Mouse (Mus musculus) lung, adult 2 months (tissue): ENCODE measurements around the gene Dynlrb2. TPM values are rescaled to one million over a fixed set of nuclear protein-coding genes. Genes with fewer than 3 reads are reported as not detected.
A peak's percentile ranks its signal among the peaks of the same experiment; 100 is the strongest.

ENCODE experiments used
- DNase-seq: peaks from one replicate; pipeline ENCODE4 v3.0.0; 2022
- H3K4me1 ChIP-seq: fragments of 200-500 bp; 2 replicates; pipeline ENCODE4 v1.6.1; 2011; ENCODE audit warnings: low read length; ENCODE audit not compliant: control insufficient read depth, insufficient read depth
- H3K4me3 ChIP-seq: fragments of 200-500 bp; replicated peaks from 2 replicates; pipeline ENCODE3; 2011; ENCODE audit warnings: low read depth, mild to moderate bottlenecking, control low read depth, low read length; ENCODE audit errors: extremely low read depth
- CTCF ChIP-seq: fragments of 200-500 bp; IDR thresholded peaks from 2 replicates; pipeline ENCODE4 v1.5.1; 2011; ENCODE audit warnings: mild to moderate bottlenecking, low read length, control low read depth; ENCODE audit not compliant: insufficient read depth
- POLR2A ChIP-seq: fragments of 200-500 bp; IDR thresholded peaks from 2 replicates; pipeline ENCODE4 v1.6.1; 2011; ENCODE audit warnings: low read depth, mild to moderate bottlenecking, control low read depth, low read length, borderline replicate concordance; ENCODE audit errors: extremely low read depth
- WGBS: fragments of 180-500 bp; shearing (Covaris S2); methylation state at CpG from one replicate; pipeline ENCODE4 v1.1.7; 2018; 5-methylcytosine and 5-hydroxymethylcytosine counted together
- polyA plus RNA-seq: library from polyadenylated mRNA; depleted of rRNA; stranded (reverse); fragments of >200 nt; gene quantifications from 2 replicates; pipeline ENCODE4 v1.2.3, GENCODE M21; 2012

The Dynlrb2 gene
- polyA plus RNA-seq, 1 experiment, result 69.1 TPM

DNA sequence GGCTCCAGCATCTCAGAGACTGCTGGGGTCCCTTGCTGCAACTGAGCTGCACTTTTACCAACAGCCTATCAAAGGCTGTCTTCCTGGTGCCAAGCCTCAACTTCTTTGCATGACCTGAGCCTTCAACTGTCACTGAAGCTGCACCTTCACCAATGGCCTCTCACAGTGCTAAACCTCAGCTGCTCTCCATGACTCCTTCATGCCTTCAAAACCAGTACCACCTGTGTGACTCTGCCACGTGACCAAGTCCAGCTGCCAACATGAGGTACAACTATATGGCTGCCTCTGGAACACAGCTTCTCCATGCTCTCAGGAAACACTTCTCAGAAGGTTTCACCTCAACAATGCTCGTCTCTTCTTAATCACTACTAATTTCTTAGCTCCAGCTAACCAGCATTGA lies 16.2 kb upstream of the Dynlrb2 start:
- H3K4me1 ChIP-seq, result no peaks in the 10 kb centered on the region
- no peak for DNase-seq
- 85% methylated on average over 2 of the region's 2 CpGs for WGBS
- no peak overlapping the region for H3K4me3 ChIP-seq
- no peak for TF ChIP-seq POLR2A
- TF ChIP-seq CTCF, result no peak

DNA sequence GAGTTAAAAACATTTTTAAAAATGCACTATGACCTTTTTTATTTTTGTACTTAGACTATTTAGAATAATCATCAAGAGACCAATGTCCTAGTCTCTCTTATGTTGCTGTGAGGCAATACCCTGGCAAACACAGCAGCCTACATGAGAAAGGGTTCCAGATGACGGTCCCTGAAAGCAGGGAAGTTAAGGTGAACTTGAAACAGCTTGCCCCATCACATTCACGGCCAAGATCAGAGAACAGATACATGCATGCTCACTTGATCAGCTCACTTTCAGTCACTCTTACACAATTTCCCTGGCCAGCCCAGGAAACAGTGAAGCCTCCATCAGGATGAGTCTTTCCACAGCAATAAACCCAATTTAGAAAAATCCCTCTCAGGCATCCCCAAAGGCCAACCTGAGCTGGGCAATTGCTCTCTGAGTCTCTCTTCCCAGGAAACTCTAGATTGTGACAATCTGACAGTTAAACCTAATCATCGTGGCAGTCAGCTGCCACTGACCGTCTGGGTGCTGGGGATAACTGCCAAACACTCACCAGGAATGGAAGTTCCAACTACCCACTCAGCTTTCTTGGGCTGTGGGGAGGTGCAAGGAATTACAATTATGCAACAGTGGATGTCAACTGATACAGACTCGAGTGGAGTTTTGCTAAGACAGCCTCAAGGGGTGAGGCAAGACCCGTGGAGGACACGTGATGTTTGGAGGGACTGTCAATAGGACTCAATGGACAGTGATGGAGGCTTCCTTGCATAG lies 4.5 kb upstream of the Dynlrb2 start:
- H3K4me3 ChIP-seq, result no peak overlapping the region
- 62% methylated on average over 7 of the region's 7 CpGs for WGBS
- TF ChIP-seq POLR2A (no peak), CTCF (no peak)
- H3K4me1 ChIP-seq, result 0 out of 2 replicates have a peak, but pooled peaks cover 2% of the 10 kb centered on the region
- no peak for DNase-seq

DNA sequence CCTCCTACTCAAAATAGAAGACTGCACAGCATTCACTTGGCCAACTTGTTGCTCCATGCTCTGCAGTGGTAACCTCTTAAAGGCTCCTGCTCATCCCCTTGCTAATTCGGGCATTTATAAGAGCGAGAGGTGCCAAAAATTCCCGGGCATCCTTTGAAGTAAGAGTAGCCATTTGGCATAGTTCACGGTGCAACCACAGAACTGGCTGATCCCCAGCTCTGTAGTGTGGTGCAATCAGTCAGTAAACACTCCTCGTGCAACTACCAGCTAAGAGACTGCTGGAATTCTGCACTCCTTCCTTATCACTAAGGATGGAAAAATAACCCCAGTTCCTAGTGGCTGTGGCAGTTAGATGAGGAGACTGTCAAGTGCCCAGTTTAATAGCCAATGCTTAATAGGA lies 3.9 kb downstream of the Dynlrb2 start:
- H3K4me1 ChIP-seq, result peaks cover 4% of the 10 kb centered on the region; the same call in 1 of the 2 replicates
- H3K4me3 ChIP-seq, result no peak overlapping the region
- WGBS, result 53% methylated on average over 5 of the region's 5 CpGs
- peak; percentile 77 for DNase-seq
- no peak for TF ChIP-seq CTCF
- TF ChIP-seq POLR2A, result no peak

- DNase-seq, result peak; percentile 31
- WGBS, result 49% methylated on average over 3 of the region's 3 CpGs
- Histone ChIP-seq H3K4me3 (no peak overlapping the region), H3K4me1 (peaks cover 4% of the 10 kb centered on the region; the same call in 1 of the 2 replicates)
- TF ChIP-seq POLR2A, result peak; percentile 40; the same call in 1 of the 2 replicates
- TF ChIP-seq CTCF, result no peak
Measured at GRCm38 (mm10) chr8:116509247-116509646, 4.5 kb downstream of the Dynlrb2 start.

- TF ChIP-seq POLR2A (no peak), CTCF (no peak)
- DNase-seq, result no peak
- Histone ChIP-seq H3K4me1 (no peaks in the 10 kb centered on the region), H3K4me3 (no peak overlapping the region)
- WGBS, result 85% methylated on average over 5 of the region's 5 CpGs
Measured at GRCm38 (mm10) chr8:116519676-116520075, 14.9 kb downstream of the Dynlrb2 start.

GRCm38 (mm10) chr8:116521208-116521607 lies 16.4 kb downstream of the Dynlrb2 start:
- TF ChIP-seq POLR2A, result no peak
- no peak for TF ChIP-seq CTCF
- Histone ChIP-seq H3K4me3 (no peak overlapping the region), H3K4me1 (no peaks in the 10 kb centered on the region)
- DNase-seq, result no peak
- 85% methylated on average over 4 of the region's 4 CpGs for WGBS

DNA sequence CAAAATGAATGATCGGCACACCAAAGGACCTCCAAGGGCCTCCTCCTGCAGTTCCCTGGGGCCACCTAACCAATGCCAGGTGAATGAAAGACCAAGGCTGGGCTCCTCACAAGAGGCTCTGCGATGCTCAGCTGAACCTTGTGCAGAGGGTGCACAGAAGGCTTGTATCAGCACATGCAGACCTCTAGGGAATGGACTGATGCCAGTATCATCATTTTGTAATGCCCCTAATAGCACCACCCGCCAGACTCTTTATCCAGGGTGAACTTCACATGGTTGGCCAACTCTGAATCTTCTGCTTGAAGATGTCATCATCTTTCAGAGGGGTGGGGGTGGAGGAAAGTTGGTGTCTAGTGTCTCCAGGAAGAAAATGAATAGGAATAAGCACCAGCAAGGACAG lies 16.9 kb downstream of the Dynlrb2 start:
- DNase-seq, result no peak
- H3K4me1 ChIP-seq, result no peaks in the 10 kb centered on the region
- 75% methylated on average over 3 of the region's 3 CpGs for WGBS
- TF ChIP-seq CTCF (no peak), POLR2A (no peak)
- no peak overlapping the region for H3K4me3 ChIP-seq

DNA sequence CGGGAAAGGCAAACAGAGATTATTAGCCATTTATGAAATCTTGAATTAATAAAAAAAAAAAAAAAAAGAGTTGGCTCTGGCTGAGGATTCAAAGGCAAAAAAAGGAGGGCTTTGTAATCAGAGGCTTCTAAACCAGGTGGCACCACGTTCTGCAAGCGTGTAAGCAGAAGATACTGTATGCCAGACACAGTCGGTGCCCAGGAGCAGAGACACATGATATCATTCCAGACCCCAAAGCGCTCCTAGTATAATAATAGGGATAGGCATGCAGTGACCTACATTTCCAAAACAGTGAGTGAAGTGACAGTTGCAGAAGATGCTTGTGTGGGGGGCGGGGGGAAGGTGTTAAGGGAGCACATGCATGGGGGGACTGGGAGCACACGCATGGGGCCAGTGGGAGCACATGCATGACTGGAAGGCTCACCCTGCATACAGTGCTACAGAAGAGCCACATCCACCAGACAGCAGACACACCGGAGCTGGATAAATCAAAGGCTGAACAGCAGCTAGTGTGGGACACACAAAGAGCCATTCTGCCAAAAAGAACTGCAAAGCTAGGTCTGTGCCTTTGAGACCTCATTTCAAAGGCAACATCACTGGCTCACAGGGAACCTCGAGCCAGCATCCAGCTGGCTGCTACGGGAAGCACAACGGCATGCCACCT lies 17.5 kb downstream of the Dynlrb2 start:
- H3K4me1 ChIP-seq, result no peaks in the 10 kb centered on the region
- no peak for DNase-seq
- WGBS, result 73% methylated on average over 11 of the region's 11 CpGs
- TF ChIP-seq POLR2A (no peak), CTCF (no peak)
- H3K4me3 ChIP-seq, result no peak overlapping the region

DNA sequence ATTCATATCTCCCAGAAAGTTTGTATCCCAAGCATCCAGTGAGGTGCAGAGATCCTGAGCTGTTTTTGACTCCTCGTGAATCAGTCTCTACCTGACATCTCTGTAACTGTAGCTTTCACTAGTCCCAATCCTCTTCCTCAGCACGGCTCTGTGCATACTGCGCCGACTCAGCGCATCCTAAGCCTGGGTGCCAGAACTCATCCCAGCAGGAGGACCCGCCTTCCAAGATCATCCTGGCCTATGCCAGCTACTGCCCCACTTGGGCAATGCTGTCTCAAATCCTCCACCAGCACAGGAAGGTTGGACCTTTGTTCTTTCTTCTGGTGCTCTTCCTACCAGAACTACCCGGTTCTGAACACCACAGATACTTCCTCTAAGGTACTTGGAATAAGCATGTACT lies 20.1 kb downstream of the Dynlrb2 start:
- 82% methylated on average over 7 of the region's 7 CpGs for WGBS
- TF ChIP-seq POLR2A (no peak), CTCF (no peak)
- DNase-seq, result no peak
- Histone ChIP-seq H3K4me3 (no peak overlapping the region), H3K4me1 (no peaks in the 10 kb centered on the region)

GRCm38 (mm10) chr8:116528736-116529135 lies 24.0 kb downstream of the Dynlrb2 start:
- 72% methylated on average over 7 of the region's 7 CpGs for WGBS
- TF ChIP-seq POLR2A, result no peak
- no peak for TF ChIP-seq CTCF
- DNase-seq, result no peak
- H3K4me3 ChIP-seq, result no peak overlapping the region
- H3K4me1 ChIP-seq, result no peaks in the 10 kb centered on the region
